Mouse (Mus musculus): ENCODE data around the gene Exoc3l4. TPM values are rescaled to one million over a fixed set of nuclear protein-coding genes. Genes with fewer than 3 reads are reported as not detected.

Exoc3l4 gene
- total RNA-seq, 2 experiments from 2014 or later = 1.2 to 2.9 TPM

GRCm38 (mm10) chr12:111445890-111446613, 29.2 kb downstream of the Exoc3l4 start:
- DNase-seq (ENCODE audit: low spot score) = no peak
- intact Hi-C loops (cut with DNase I) = no loop called here

GRCm38 (mm10) chr12:111446745-111447144, 29.9 kb downstream of the Exoc3l4 start:
- intact Hi-C loops (cut with DNase I) = no loop called here
- no peak for DNase-seq (ENCODE audit: low spot score)

- intact Hi-C loops (cut with DNase I) = no loop called here
- DNase-seq (ENCODE audit: low spot score) = no peak
Measured at GRCm38 (mm10) chr12:111447350-111447749, 30.5 kb downstream of the Exoc3l4 start.

GRCm38 (mm10) chr12:111447898-111448760, 31.3 kb downstream of the Exoc3l4 start:
- DNase-seq (ENCODE audit: low spot score) = no peak
- intact Hi-C loops (cut with DNase I) = no loop called here

GRCm38 (mm10) chr12:111448931-111449705, 32.3 kb downstream of the Exoc3l4 start:
- DNase-seq (ENCODE audit: low spot score) = no peak
- intact Hi-C loops (cut with DNase I) = no loop called here

GRCm38 (mm10) chr12:111450359-111450758, 33.5 kb downstream of the Exoc3l4 start:
- intact Hi-C loops (cut with DNase I) = no loop called here
- peak; percentile 67 for DNase-seq (ENCODE audit: low spot score)

- DNase-seq (ENCODE audit: low spot score) = no peak
- intact Hi-C loops (cut with DNase I) = no loop called here
Measured at GRCm38 (mm10) chr12:111451561-111451960, 34.7 kb downstream of the Exoc3l4 start.

- intact Hi-C loops (cut with DNase I) = no loop called here
- no peak for DNase-seq (ENCODE audit: low spot score)
Measured at GRCm38 (mm10) chr12:111454021-111454420, 37.2 kb downstream of the Exoc3l4 start.

- no peak for DNase-seq (ENCODE audit: low spot score)
- intact Hi-C loops (cut with DNase I) = no loop called here
Measured at GRCm38 (mm10) chr12:111454543-111455280, 37.9 kb downstream of the Exoc3l4 start.

- intact Hi-C loops (cut with DNase I) = no loop called here
- no peak for DNase-seq (ENCODE audit: low spot score)
Measured at GRCm38 (mm10) chr12:111455311-111455846, 38.6 kb downstream of the Exoc3l4 start.

- DNase-seq (ENCODE audit: low spot score) = no peak
- intact Hi-C loops (cut with DNase I) = no loop called here
Measured at GRCm38 (mm10) chr12:111455860-111456259, 39.0 kb downstream of the Exoc3l4 start.

GRCm38 (mm10) chr12:111457742-111458141, 40.9 kb downstream of the Exoc3l4 start:
- intact Hi-C loops (cut with DNase I) = no loop called here
- no peak for DNase-seq (ENCODE audit: low spot score)

- intact Hi-C loops (cut with DNase I) = no loop called here
- no peak for DNase-seq (ENCODE audit: low spot score)
Measured at GRCm38 (mm10) chr12:111463570-111463969, 46.8 kb downstream of the Exoc3l4 start.

- intact Hi-C loops (cut with DNase I) = no loop called here
- no peak for DNase-seq (ENCODE audit: low spot score)
Measured at GRCm38 (mm10) chr12:111466369-111466768, 49.6 kb downstream of the Exoc3l4 start.

GRCm38 (mm10) chr12:111468206-111468605, 51.4 kb downstream of the Exoc3l4 start:
- no peak for DNase-seq (ENCODE audit: low spot score)
- intact Hi-C loops (cut with DNase I) = loop anchor here (2.0 kb wide), 1 partner anchor 41 kb away; no protein-coding TSS in a partner anchor

GRCm38 (mm10) chr12:111469507-111469906, 52.7 kb downstream of the Exoc3l4 start:
- intact Hi-C loops (cut with DNase I) = loop anchor here (2.0 kb wide), 1 partner anchor 43 kb away; no protein-coding TSS in a partner anchor
- no peak for DNase-seq (ENCODE audit: low spot score)

- intact Hi-C loops (cut with DNase I) = no loop called here
- DNase-seq (ENCODE audit: low spot score) = no peak
Measured at GRCm38 (mm10) chr12:111471119-111471518, 54.3 kb downstream of the Exoc3l4 start.

GRCm38 (mm10) chr12:111471721-111472120, 54.9 kb downstream of the Exoc3l4 start:
- intact Hi-C loops (cut with DNase I) = no loop called here
- DNase-seq (ENCODE audit: low spot score) = no peak

GRCm38 (mm10) chr12:111472886-111473285, 56.1 kb downstream of the Exoc3l4 start:
- no peak for DNase-seq (ENCODE audit: low spot score)
- intact Hi-C loops (cut with DNase I) = no loop called here
